Mouse (Mus musculus) lung, postnatal 25 days (tissue): ENCODE data around the gene Pdss1.

Source experiments
- DNase-seq: peaks from one replicate; pipeline ENCODE4 v3.0.0; 2022; ENCODE audit warnings: low spot score

Pdss1 gene

DNA sequence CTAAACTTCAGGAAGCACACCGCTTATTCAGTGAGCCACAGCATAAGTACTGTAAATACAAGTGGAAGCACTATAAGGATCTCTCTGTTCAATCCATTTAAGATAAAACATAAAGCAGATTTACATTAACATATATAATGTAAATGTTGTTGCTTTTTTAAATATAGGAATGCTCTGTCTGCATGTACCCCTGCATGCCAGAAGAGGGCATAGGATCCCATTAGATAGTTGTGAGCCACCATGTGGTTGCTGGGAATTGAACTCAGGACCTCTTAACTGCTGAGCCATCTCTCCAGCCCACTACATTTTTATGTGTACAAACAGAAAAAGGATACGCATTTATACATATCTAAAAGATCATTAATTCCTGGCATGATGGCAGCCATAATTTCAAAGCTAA, 66.4 kb downstream of the Pdss1 start:
- DNase-seq, result no peak

DNA sequence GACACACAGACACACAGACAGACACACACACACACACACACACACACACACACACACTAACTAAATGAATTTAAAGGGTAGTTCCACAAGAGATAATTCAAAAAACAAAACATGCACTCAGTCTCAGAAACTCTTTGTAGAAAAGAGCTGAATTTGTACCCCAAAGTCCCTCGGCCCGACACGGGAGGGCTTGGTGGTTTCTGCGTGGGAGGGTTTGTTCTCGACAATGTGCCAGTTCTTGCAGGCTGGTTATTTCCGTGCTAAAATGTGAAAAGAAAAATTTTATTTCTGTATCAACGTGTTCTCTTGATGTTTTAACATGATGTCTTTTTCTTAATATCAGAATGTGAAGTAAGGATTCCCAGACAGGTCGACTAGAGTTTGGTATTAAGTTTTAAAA, 66.9 kb downstream of the Pdss1 start:
- no peak for DNase-seq

GRCm38 (mm10) chr2:22962970-22963369, 67.6 kb downstream of the Pdss1 start:
- no peak for DNase-seq

GRCm38 (mm10) chr2:22977387-22977973, 82.2 kb downstream of the Pdss1 start:
- DNase-seq, result no peak

- DNase-seq, result no peak
Measured at GRCm38 (mm10) chr2:22985973-22986657, 90.8 kb downstream of the Pdss1 start.
